Mouse (Mus musculus): ENCODE data around the gene Tspan7. TPM values are rescaled to one million over a fixed set of nuclear protein-coding genes. Genes with fewer than 3 reads are reported as not detected.

Gene Tspan7
- polyA plus RNA-seq, 1 experiment from 2014 or later = 115 TPM

- peak; percentile 81 for ATAC-seq (ENCODE audit: low read depth)
- Histone ChIP-seq H3K36me3 (ENCODE audit: control insufficient read depth, insufficient read depth, low read length) (no peaks in the 10 kb centered on the region), H3K27me3 (ENCODE audit: control insufficient read depth, insufficient read depth, low read depth, low read length) (no peaks in the 10 kb centered on the region), H3K27ac (ENCODE audit: low read length) (0 out of 2 replicates have a peak overlapping the region, but pooled peaks have one; percentile 24), H3K9ac (ENCODE audit: low read length) (peak overlapping the region; percentile 62), H3K4me2 (ENCODE audit: low read depth, low read length) (peak overlapping the region; percentile 60), H3K4me1 (replicated peaks; ENCODE audit: control insufficient read depth, insufficient read depth, low read length) (no peaks in the 10 kb centered on the region; the same call in 1 of the 2 replicates), H3K9me3 (ENCODE audit: control insufficient read depth, low read length) (no peaks in the 10 kb centered on the region), H3K4me3 (ENCODE audit: low read length) (peak overlapping the region; percentile 60)
- 13% methylated on average over 27 of the region's 27 CpGs for WGBS
These were observed 780 bp downstream of the Tspan7 start for GRCm38 (mm10) chrX:10485664-10486211.

- Histone ChIP-seq H3K9ac (ENCODE audit: low read length) (no peak overlapping the region), H3K4me2 (ENCODE audit: low read depth, low read length) (no peak overlapping the region), H3K27ac (ENCODE audit: low read length) (no peak overlapping the region), H3K36me3 (ENCODE audit: control insufficient read depth, insufficient read depth, low read length) (no peaks in the 10 kb centered on the region), H3K9me3 (ENCODE audit: control insufficient read depth, low read length) (no peaks in the 10 kb centered on the region), H3K27me3 (ENCODE audit: control insufficient read depth, insufficient read depth, low read depth, low read length) (no peaks in the 10 kb centered on the region), H3K4me1 (replicated peaks; ENCODE audit: control insufficient read depth, insufficient read depth, low read length) (no peaks in the 10 kb centered on the region; the same call in 1 of the 2 replicates), H3K4me3 (ENCODE audit: low read length) (no peak overlapping the region)
- ATAC-seq (ENCODE audit: low read depth) = no peak
- WGBS = 64% methylated on average over 2 of the region's 2 CpGs
These were observed 13.6 kb downstream of the Tspan7 start for GRCm38 (mm10) chrX:10498580-10498979.

- WGBS = 43% methylated on average over 2 of the region's 2 CpGs
- ATAC-seq (ENCODE audit: low read depth) = no peak
- H3K4me1 ChIP-seq (replicated peaks; ENCODE audit: control insufficient read depth, insufficient read depth, low read length) = no peaks in the 10 kb centered on the region; the same call in 1 of the 2 replicates
- H3K9me3 ChIP-seq (ENCODE audit: control insufficient read depth, low read length) = no peaks in the 10 kb centered on the region
- H3K4me2 ChIP-seq (ENCODE audit: low read depth, low read length) = no peak overlapping the region
- H3K27ac ChIP-seq (ENCODE audit: low read length) = no peak overlapping the region
- H3K36me3 ChIP-seq (ENCODE audit: control insufficient read depth, insufficient read depth, low read length) = no peaks in the 10 kb centered on the region
- H3K9ac ChIP-seq (ENCODE audit: low read length) = no peak overlapping the region
- no peaks in the 10 kb centered on the region for H3K27me3 ChIP-seq (ENCODE audit: control insufficient read depth, insufficient read depth, low read depth, low read length)
- no peak overlapping the region for H3K4me3 ChIP-seq (ENCODE audit: low read length)
These were observed 17.7 kb downstream of the Tspan7 start for GRCm38 (mm10) chrX:10502616-10503015.

GRCm38 (mm10) chrX:10514417-10514816 is 29.5 kb downstream of the Tspan7 start:
- no peaks in the 10 kb centered on the region for H3K36me3 ChIP-seq (ENCODE audit: control insufficient read depth, insufficient read depth, low read length)
- no peaks in the 10 kb centered on the region for H3K4me1 ChIP-seq (replicated peaks; ENCODE audit: control insufficient read depth, insufficient read depth, low read length)
- H3K9me3 ChIP-seq (ENCODE audit: control insufficient read depth, low read length) = no peaks in the 10 kb centered on the region
- H3K27ac ChIP-seq (ENCODE audit: low read length) = no peak overlapping the region
- no peaks in the 10 kb centered on the region for H3K27me3 ChIP-seq (ENCODE audit: control insufficient read depth, insufficient read depth, low read depth, low read length)
- H3K4me2 ChIP-seq (ENCODE audit: low read depth, low read length) = no peak overlapping the region
- no peak overlapping the region for H3K9ac ChIP-seq (ENCODE audit: low read length)
- H3K4me3 ChIP-seq (ENCODE audit: low read length) = no peak overlapping the region
- 47% methylated on average over 5 of the region's 5 CpGs for WGBS
- no peak for ATAC-seq (ENCODE audit: low read depth)

GRCm38 (mm10) chrX:10514971-10515370 is 30.0 kb downstream of the Tspan7 start:
- no peak overlapping the region for H3K9ac ChIP-seq (ENCODE audit: low read length)
- H3K4me2 ChIP-seq (ENCODE audit: low read depth, low read length) = no peak overlapping the region
- no peak for ATAC-seq (ENCODE audit: low read depth)
- no peaks in the 10 kb centered on the region for H3K27me3 ChIP-seq (ENCODE audit: control insufficient read depth, insufficient read depth, low read depth, low read length)
- no peaks in the 10 kb centered on the region for H3K4me1 ChIP-seq (replicated peaks; ENCODE audit: control insufficient read depth, insufficient read depth, low read length)
- no peaks in the 10 kb centered on the region for H3K9me3 ChIP-seq (ENCODE audit: control insufficient read depth, low read length)
- 42% methylated on average over 3 of the region's 3 CpGs for WGBS
- no peak overlapping the region for H3K4me3 ChIP-seq (ENCODE audit: low read length)
- H3K36me3 ChIP-seq (ENCODE audit: control insufficient read depth, insufficient read depth, low read length) = no peaks in the 10 kb centered on the region
- no peak overlapping the region for H3K27ac ChIP-seq (ENCODE audit: low read length)

- Histone ChIP-seq H3K9me3 (ENCODE audit: control insufficient read depth, low read length) (no peaks in the 10 kb centered on the region), H3K36me3 (ENCODE audit: control insufficient read depth, insufficient read depth, low read length) (no peaks in the 10 kb centered on the region), H3K27me3 (ENCODE audit: control insufficient read depth, insufficient read depth, low read depth, low read length) (no peaks in the 10 kb centered on the region), H3K4me3 (ENCODE audit: low read length) (no peak overlapping the region), H3K9ac (ENCODE audit: low read length) (no peak overlapping the region), H3K4me2 (ENCODE audit: low read depth, low read length) (no peak overlapping the region), H3K4me1 (replicated peaks; ENCODE audit: control insufficient read depth, insufficient read depth, low read length) (no peaks in the 10 kb centered on the region), H3K27ac (ENCODE audit: low read length) (no peak overlapping the region)
- WGBS = 79% methylated on average over 7 of the region's 7 CpGs
- no peak for ATAC-seq (ENCODE audit: low read depth)
These were observed 31.5 kb downstream of the Tspan7 start for GRCm38 (mm10) chrX:10516448-10516847.

GRCm38 (mm10) chrX:10516925-10517324 is 32.0 kb downstream of the Tspan7 start:
- Histone ChIP-seq H3K36me3 (ENCODE audit: control insufficient read depth, insufficient read depth, low read length) (no peaks in the 10 kb centered on the region), H3K9me3 (ENCODE audit: control insufficient read depth, low read length) (no peaks in the 10 kb centered on the region), H3K27me3 (ENCODE audit: control insufficient read depth, insufficient read depth, low read depth, low read length) (no peaks in the 10 kb centered on the region), H3K9ac (ENCODE audit: low read length) (no peak overlapping the region), H3K27ac (ENCODE audit: low read length) (no peak overlapping the region), H3K4me3 (ENCODE audit: low read length) (no peak overlapping the region), H3K4me1 (replicated peaks; ENCODE audit: control insufficient read depth, insufficient read depth, low read length) (no peaks in the 10 kb centered on the region), H3K4me2 (ENCODE audit: low read depth, low read length) (no peak overlapping the region)
- ATAC-seq (ENCODE audit: low read depth) = no peak
- WGBS = 55% methylated on average over 6 of the region's 6 CpGs

GRCm38 (mm10) chrX:10517756-10518155 is 32.8 kb downstream of the Tspan7 start:
- no peak for ATAC-seq (ENCODE audit: low read depth)
- no peak overlapping the region for H3K27ac ChIP-seq (ENCODE audit: low read length)

GRCm38 (mm10) chrX:10518510-10518909 is 33.6 kb downstream of the Tspan7 start:
- Histone ChIP-seq H3K4me1 (replicated peaks; ENCODE audit: control insufficient read depth, insufficient read depth, low read length) (no peaks in the 10 kb centered on the region), H3K27me3 (ENCODE audit: control insufficient read depth, insufficient read depth, low read depth, low read length) (no peaks in the 10 kb centered on the region), H3K9me3 (ENCODE audit: control insufficient read depth, low read length) (no peaks in the 10 kb centered on the region), H3K4me2 (ENCODE audit: low read depth, low read length) (no peak overlapping the region), H3K36me3 (ENCODE audit: control insufficient read depth, insufficient read depth, low read length) (no peaks in the 10 kb centered on the region), H3K9ac (ENCODE audit: low read length) (no peak overlapping the region), H3K27ac (ENCODE audit: low read length) (no peak overlapping the region), H3K4me3 (ENCODE audit: low read length) (no peak overlapping the region)
- 33% methylated on average over 5 of the region's 5 CpGs for WGBS
- ATAC-seq (ENCODE audit: low read depth) = no peak

More at GRCm38 (mm10) chrX:10517756-10518155, 32.8 kb downstream of the Tspan7 start:
- Histone ChIP-seq H3K9ac (ENCODE audit: low read length) (no peak overlapping the region), H3K4me1 (replicated peaks; ENCODE audit: control insufficient read depth, insufficient read depth, low read length) (no peaks in the 10 kb centered on the region), H3K36me3 (ENCODE audit: control insufficient read depth, insufficient read depth, low read length) (no peaks in the 10 kb centered on the region), H3K4me3 (ENCODE audit: low read length) (no peak overlapping the region), H3K27me3 (ENCODE audit: control insufficient read depth, insufficient read depth, low read depth, low read length) (no peaks in the 10 kb centered on the region), H3K9me3 (ENCODE audit: control insufficient read depth, low read length) (no peaks in the 10 kb centered on the region), H3K4me2 (ENCODE audit: low read depth, low read length) (no peak overlapping the region)
- WGBS = 54% methylated on average over 4 of the region's 4 CpGs

- Histone ChIP-seq H3K9me3 (ENCODE audit: control insufficient read depth, low read length) (no peaks in the 10 kb centered on the region), H3K27me3 (ENCODE audit: control insufficient read depth, insufficient read depth, low read depth, low read length) (no peaks in the 10 kb centered on the region), H3K4me2 (ENCODE audit: low read depth, low read length) (no peak overlapping the region), H3K4me3 (ENCODE audit: low read length) (no peak overlapping the region), H3K9ac (ENCODE audit: low read length) (no peak overlapping the region), H3K36me3 (ENCODE audit: control insufficient read depth, insufficient read depth, low read length) (no peaks in the 10 kb centered on the region), H3K27ac (ENCODE audit: low read length) (no peak overlapping the region), H3K4me1 (replicated peaks; ENCODE audit: control insufficient read depth, insufficient read depth, low read length) (0 out of 2 replicates have a peak, but pooled peaks cover 2% of the 10 kb centered on the region)
- ATAC-seq (ENCODE audit: low read depth) = no peak
- 24% methylated on average over 2 of the region's 2 CpGs for WGBS
These were observed 50.5 kb downstream of the Tspan7 start for GRCm38 (mm10) chrX:10535450-10535849.
